Mouse (Mus musculus) brain, embryonic 14.5 days (tissue): ENCODE results near the gene Lipc.

Experiments
- CTCF ChIP-seq: fragments of 200-500 bp; IDR thresholded peaks from 2 replicates; pipeline ENCODE4 v1.5.1; 2012; ENCODE audit warnings: inconsistent platforms, mild to moderate bottlenecking, moderate library complexity, borderline replicate concordance; ENCODE audit not compliant: insufficient read depth, insufficient read length; ENCODE audit errors: extremely low read depth
- POLR2A ChIP-seq: fragments of 200-500 bp; IDR thresholded peaks from 2 replicates; pipeline ENCODE4 v1.6.1; 2012; ENCODE audit warnings: mild to moderate bottlenecking, inconsistent platforms, borderline replicate concordance; ENCODE audit not compliant: poor library complexity, insufficient read depth, insufficient read length, severe bottlenecking; ENCODE audit errors: extremely low read depth

GRCm38 (mm10) chr9:70864039-70864438 is 88.0 kb downstream of the Lipc start:
- TF ChIP-seq POLR2A (no peak), CTCF (no peak)
